Mouse (Mus musculus) CH12.LX (cell line): ENCODE data around the gene Creb5. TPM values are rescaled to one million over a fixed set of nuclear protein-coding genes. Genes with fewer than 3 reads are reported as not detected.

Experiments
- DNase-seq: peaks from one replicate; pipeline ENCODE4 v3.0.0-alpha.2; 2013; ENCODE audit errors: extremely low read depth
- H3K27ac ChIP-seq: 2 replicates; pipeline ENCODE4 v1.5.1; 2012; ENCODE audit warnings: low read depth, mild to moderate bottlenecking, control low read depth, moderate library complexity; ENCODE audit not compliant: insufficient read depth
- H3K27me3 ChIP-seq: replicated peaks from 2 replicates; pipeline ENCODE3; 2012; ENCODE audit warnings: inconsistent platforms
- H3K36me3 ChIP-seq, 2 experiments: replicated peaks in 1 of 2; 2 replicates each; pipeline versions ENCODE3 to v1.6.1; 2012; ENCODE audit warnings: inconsistent platforms in 1 of 2, low read length in 1 of 2, mild to moderate bottlenecking in 1 of 2, mixed read lengths in 1 of 2, moderate library complexity in 1 of 2; ENCODE audit not compliant: control insufficient read depth in 1 of 2, insufficient read depth in 1 of 2
- H3K4me1 ChIP-seq, 2 experiments: 2 replicates each; pipeline ENCODE4 v1.6.1; 2012; ENCODE audit warnings: inconsistent platforms in 1 of 2, moderate library complexity in 1 of 2; ENCODE audit not compliant: insufficient read depth in 2 of 2, control insufficient read depth in 1 of 2
- H3K4me2 ChIP-seq: 2 replicates; pipeline ENCODE4 v1.6.1; 2012; ENCODE audit warnings: low read depth, mild to moderate bottlenecking, control low read depth; ENCODE audit not compliant: poor library complexity, insufficient read depth, severe bottlenecking
- H3K4me3 ChIP-seq, 3 experiments: fragments of 150-350 bp in 1 of 3; sonication (generic) in 1 of 3; replicated peaks in 1 of 3; 2 replicates each; pipeline versions ENCODE3 to v1.5.1; 2011 to 2012; ENCODE audit warnings: low read depth in 2 of 3, low read length in 2 of 3, mild to moderate bottlenecking in 2 of 3, moderate library complexity in 2 of 3, control low read depth in 1 of 3, improper control_type of control experiment in 1 of 3, inconsistent platforms in 1 of 3, mixed read lengths in 1 of 3; ENCODE audit not compliant: poor library complexity in 1 of 3
- H3K79me2 ChIP-seq: replicated peaks from 2 replicates; pipeline ENCODE4 v1.6.1; 2012; ENCODE audit warnings: mild to moderate bottlenecking, moderate library complexity; ENCODE audit not compliant: control insufficient read depth, poor library complexity, insufficient read depth, severe bottlenecking; ENCODE audit errors: extremely low read depth
- H3K9ac ChIP-seq: 2 replicates; pipeline ENCODE4 v1.6.1; 2012; ENCODE audit warnings: low read depth, mild to moderate bottlenecking, control low read depth, moderate library complexity; ENCODE audit not compliant: insufficient read depth
- H3K9me3 ChIP-seq: replicated peaks from 2 replicates; pipeline ENCODE3; 2012; ENCODE audit warnings: low read length, inconsistent platforms, mixed read lengths
- BHLHE40 ChIP-seq: IDR thresholded peaks from 2 replicates; pipeline ENCODE4 v1.6.1; 2011; ENCODE audit warnings: mild to moderate bottlenecking, low read depth, low read length, improper control_type of control experiment
- CTCF ChIP-seq, 2 experiments: IDR thresholded peaks in 1 of 2; conservative IDR thresholded peaks in 1 of 2; 2 replicates each; pipeline ENCODE4 v1.5.1; 2011 to 2012; ENCODE audit warnings: low read depth in 2 of 2, low read length in 2 of 2, improper control_type of control experiment in 1 of 2, inconsistent platforms in 1 of 2, mild to moderate bottlenecking in 1 of 2, moderate library complexity in 1 of 2
- E2F4 ChIP-seq: IDR thresholded peaks from 2 replicates; pipeline ENCODE4 v1.6.1; 2011; ENCODE audit warnings: low read depth, low read length, improper control_type of control experiment; ENCODE audit not compliant: insufficient replicate concordance
- EP300 ChIP-seq: IDR thresholded peaks from 2 replicates; pipeline ENCODE4 v1.6.1; 2011; ENCODE audit warnings: low read length, improper control_type of control experiment
- ETS1 ChIP-seq: conservative IDR thresholded peaks from 2 replicates; pipeline ENCODE4 v1.6.1; 2012; ENCODE audit warnings: low read depth, mild to moderate bottlenecking, inconsistent platforms, low read length, improper control_type of control experiment, moderate library complexity
- IRF4 ChIP-seq: IDR thresholded peaks from 2 replicates; pipeline ENCODE4 v1.6.1; 2014; ENCODE audit warnings: low read depth, mild to moderate bottlenecking, inconsistent platforms, low read length, improper control_type of control experiment
- JUND ChIP-seq: conservative IDR thresholded peaks from 2 replicates; pipeline ENCODE4 v1.6.1; 2011; ENCODE audit warnings: low read depth, low read length, improper control_type of control experiment
- KAT2A ChIP-seq: IDR thresholded peaks from 2 replicates; pipeline ENCODE4 v1.6.1; 2012; ENCODE audit warnings: low read length, improper control_type of control experiment, inconsistent platforms; ENCODE audit not compliant: insufficient replicate concordance
- MEF2A ChIP-seq: IDR thresholded peaks from 2 replicates; pipeline ENCODE4 v1.6.1; 2014; ENCODE audit warnings: low read depth, mild to moderate bottlenecking, inconsistent platforms, low read length, improper control_type of control experiment, borderline replicate concordance
- MXI1 ChIP-seq: IDR thresholded peaks from 2 replicates; pipeline ENCODE4 v1.6.1; 2011; ENCODE audit warnings: mild to moderate bottlenecking, low read depth, low read length, improper control_type of control experiment
- MYC ChIP-seq: IDR thresholded peaks from 2 replicates; pipeline ENCODE4 v1.6.1; 2011; ENCODE audit warnings: low read depth, mild to moderate bottlenecking, improper control_type of control experiment, low read length
- NELFE ChIP-seq: IDR thresholded peaks from 2 replicates; pipeline ENCODE4 v1.6.1; 2011; ENCODE audit warnings: low read depth, low read length, improper control_type of control experiment
- NRF1 ChIP-seq: IDR thresholded peaks from 2 replicates; pipeline ENCODE4 v1.6.1; 2014; ENCODE audit warnings: low read depth, mild to moderate bottlenecking, inconsistent platforms, low read length, improper control_type of control experiment, moderate library complexity
- POLR2A ChIP-seq: IDR thresholded peaks from 2 replicates; pipeline ENCODE4 v1.6.1; 2011; ENCODE audit warnings: low read depth, mild to moderate bottlenecking, improper control_type of control experiment, low read length
- RCOR1 ChIP-seq: conservative IDR thresholded peaks from 2 replicates; pipeline ENCODE4 v1.6.1; 2012; ENCODE audit warnings: low read depth, mild to moderate bottlenecking, inconsistent platforms, low read length, improper control_type of control experiment
- SIN3A ChIP-seq: IDR thresholded peaks from 2 replicates; pipeline ENCODE4 v1.6.1; 2012; ENCODE audit warnings: low read length, improper control_type of control experiment, inconsistent platforms
- SMC3 ChIP-seq: IDR thresholded peaks from 2 replicates; pipeline ENCODE4 v1.6.1; 2011; ENCODE audit warnings: low read depth, low read length, improper control_type of control experiment
- TBP ChIP-seq: conservative IDR thresholded peaks from 2 replicates; pipeline ENCODE4 v1.6.1; 2011; ENCODE audit warnings: low read depth, low read length, improper control_type of control experiment
- TCF12 ChIP-seq: IDR thresholded peaks from 2 replicates; pipeline ENCODE4 v1.6.1; 2014; ENCODE audit warnings: low read depth, mild to moderate bottlenecking, inconsistent platforms, low read length, improper control_type of control experiment
- UBTF ChIP-seq: IDR thresholded peaks from 2 replicates; pipeline ENCODE4 v1.6.1; 2012; ENCODE audit warnings: low read depth, mild to moderate bottlenecking, inconsistent platforms, low read length, improper control_type of control experiment, moderate library complexity
- ZNF384 ChIP-seq: IDR thresholded peaks from 2 replicates; pipeline ENCODE4 v1.6.1; 2012; ENCODE audit warnings: low read depth, low read length, improper control_type of control experiment, inconsistent platforms
- dilution Hi-C: fragments of 300-500 bp; cut with MboI; formaldehyde crosslinking; loops from 2 replicates; pipeline ENCODE4 v1.14.3; 2020; ENCODE audit warnings: low sequenced_read_pairs; ENCODE audit not compliant: extremely low pct_unique_long_range_greater_than_20kb, extremely low pct_ligation_motif_present
- in situ Hi-C: fragments of 300-500 bp; cut with MboI; formaldehyde crosslinking; loops from 3 replicates; pipeline ENCODE4 v1.14.3; 2019; ENCODE audit warnings: low sequenced_read_pairs, low pct_ligation_motif_present, low pct_unique_long_range_greater_than_20kb, mixed read lengths
- polyA plus RNA-seq: library from polyadenylated mRNA; unstranded; fragments of >175 nt; gene quantifications from 2 replicates; pipeline ENCODE4 v1.2.1, GENCODE M21; 2012; ENCODE audit warnings: low read depth; ENCODE audit not compliant: insufficient read length
- total RNA-seq, 2 experiments: library from RNA; depleted of rRNA; stranded (reverse); fragments of 300-350 nt in 1 of 2; fragments of >200 nt in 1 of 2; gene quantifications; 2 replicates each; pipeline ENCODE4 v1.2.3; 2012 to 2014

Gene Creb5
- total and polyA plus RNA-seq, 3 experiments, result 0.68 to 2.1 (median 0.86) TPM

- H3K27me3 ChIP-seq, result no peaks in the 10 kb centered on the region
- no peaks in the 10 kb centered on the region for H3K79me2 ChIP-seq
- in situ Hi-C loops, result loop anchor here (25.0 kb wide), 2 partner anchors 120 to 230 kb away; partner anchors contain the start of gene Creb5
- H3K9ac ChIP-seq, result no peak overlapping the region
- dilution Hi-C loops, result no loop called here
- TF ChIP-seq NELFE, result no peak
- no peak for TF ChIP-seq SIN3A
- no peak for TF ChIP-seq E2F4
- TF ChIP-seq EP300, result no peak
- TF ChIP-seq CTCF (conservative IDR thresholded peaks at IDR 0.05 in 1 of 2, IDR thresholded peaks at IDR 0.05 in 1 of 2; ENCODE audit: low read depth in 2 of 2, low read length in 2 of 2), result no peak
- TF ChIP-seq RCOR1, result no peak
- TF ChIP-seq BHLHE40, result no peak
- TF ChIP-seq TCF12, result no peak
- TF ChIP-seq ETS1, result no peak
- no peak for TF ChIP-seq MEF2A
- no peak for TF ChIP-seq TBP
- TF ChIP-seq MXI1, result no peak
- TF ChIP-seq POLR2A, result no peak
- TF ChIP-seq MYC, result no peak
- TF ChIP-seq JUND, result no peak
- TF ChIP-seq KAT2A, result no peak
- TF ChIP-seq IRF4, result no peak
- TF ChIP-seq SMC3, result no peak
- no peak for TF ChIP-seq ZNF384
- DNase-seq, result no peak
- no peak overlapping the region for H3K4me3 ChIP-seq
- H3K36me3 ChIP-seq, result no peaks in the 10 kb centered on the region
- H3K9me3 ChIP-seq, result no peaks in the 10 kb centered on the region
- no peak overlapping the region for H3K27ac ChIP-seq
- H3K4me2 ChIP-seq, result no peak overlapping the region
- peaks cover 10 to 22% of the 10 kb centered on the region in 2 experiments for H3K4me1 ChIP-seq
These were observed 230.4 kb downstream of the Creb5 start for GRCm38 (mm10) chr6:53517371-53517945.

DNA sequence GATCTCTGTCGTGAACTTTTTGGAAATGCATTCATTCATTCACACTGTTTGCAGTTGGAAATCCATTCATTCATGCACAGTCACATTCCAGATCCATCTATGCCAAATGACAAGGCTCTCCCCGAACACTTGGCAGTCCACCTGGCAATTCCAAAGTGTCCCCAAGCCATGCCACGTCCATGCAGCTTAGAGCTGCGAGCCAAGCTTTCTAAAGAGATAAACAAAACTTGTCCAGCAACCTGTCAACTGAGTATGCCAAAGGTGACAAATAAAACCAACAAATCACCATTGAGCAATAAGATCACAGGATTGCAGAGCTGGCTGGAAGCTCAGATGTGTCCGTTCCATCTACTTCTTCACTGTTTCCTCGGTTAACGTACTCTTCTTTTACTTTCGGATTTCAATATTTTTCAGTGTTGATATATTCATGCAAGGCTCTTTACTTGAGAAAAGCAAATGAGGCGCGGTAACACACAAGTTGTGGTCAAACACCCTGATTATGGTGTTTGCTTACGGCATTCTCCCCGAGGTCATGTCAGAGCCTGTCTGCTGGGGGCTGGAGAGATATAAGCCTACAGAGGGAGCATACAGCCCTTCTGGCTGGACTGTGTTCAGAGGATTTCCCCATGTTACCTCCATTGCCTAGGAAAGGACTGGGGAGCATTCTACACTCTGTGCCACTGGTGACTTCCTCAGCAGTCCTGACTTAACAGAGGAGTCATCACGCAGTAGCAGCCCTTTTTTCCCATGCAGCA lies 236.8 kb downstream of the Creb5 start:
- dilution Hi-C loops, result no loop called here
- TF ChIP-seq NRF1, result no peak
- 0 out of 2 replicates have a peak, but pooled peaks have one; percentile 44 for TF ChIP-seq UBTF

More for the DNA sequence above, 236.8 kb downstream of the Creb5 start:
- Histone ChIP-seq H3K27ac (peak overlapping the region; percentile 38; the same call in 1 of the 2 replicates), H3K4me3 (no peak overlapping the region), H3K27me3 (no peaks in the 10 kb centered on the region), H3K9me3 (no peaks in the 10 kb centered on the region), H3K4me2 (peak overlapping the region; percentile 83), H3K79me2 (no peaks in the 10 kb centered on the region), H3K4me1 (peaks cover 5% of the 10 kb centered on the region in 2 experiments; a peak in 3 of 4 replicates), H3K36me3 (no peaks in the 10 kb centered on the region), H3K9ac (peak overlapping the region; percentile 25)
- in situ Hi-C loops, result loop anchor here (25.0 kb wide), 2 partner anchors 113 to 237 kb away; partner anchors contain the start of gene Creb5
- no peak for DNase-seq
